Mouse (Mus musculus) heart, adult 2 months (tissue): ENCODE measurements at regions not wholly inside any gene's neighbourhood (a gene's known extent, or its start where the extent isn't known, plus 50 kb on each side); places are given as distances from the start of the nearest gene placed in this dataset.
A peak's percentile ranks its signal among the peaks of the same experiment; 100 is the strongest.
"Not testable (repeated sequence)": the region's sequence is repeated elsewhere in the genome, so short reads cannot be mapped to it uniquely, and the experiment has no call there.

ENCODE experiments used
- DNase-seq, 2 experiments: peaks; one replicate each; pipeline ENCODE4 v3.0.0; 2021
- H3K27ac ChIP-seq: fragments of 200-600 bp; 2 replicates; pipeline ENCODE4 v1.8.1; 2022
- H3K27me3 ChIP-seq: fragments of 200-500 bp; 2 replicates; pipeline ENCODE4 v1.6.1; 2012; ENCODE audit warnings: mild to moderate bottlenecking, low read length, inconsistent platforms, mixed read lengths; ENCODE audit not compliant: control insufficient read depth, insufficient read depth
- H3K36me3 ChIP-seq: fragments of 200-500 bp; 2 replicates; pipeline ENCODE4 v1.6.1; 2012; ENCODE audit warnings: low read length, inconsistent platforms; ENCODE audit not compliant: control insufficient read depth, insufficient read depth
- H3K4me1 ChIP-seq: fragments of 200-500 bp; 2 replicates; pipeline ENCODE4 v1.6.1; 2011; ENCODE audit warnings: low read length; ENCODE audit not compliant: control insufficient read depth, insufficient read depth
- H3K4me3 ChIP-seq: fragments of 200-600 bp; 2 replicates; pipeline ENCODE4 v1.8.1; 2022
- H3K79me2 ChIP-seq: fragments of 200-500 bp; replicated peaks from 2 replicates; pipeline ENCODE4 v1.6.1; 2012; ENCODE audit warnings: mild to moderate bottlenecking, inconsistent platforms, low read length, moderate library complexity, mixed read lengths; ENCODE audit not compliant: control insufficient read depth, insufficient read depth
- H3K9ac ChIP-seq: fragments of 200-500 bp; 2 replicates; pipeline ENCODE4 v1.6.1; 2012; ENCODE audit warnings: low read depth, mild to moderate bottlenecking, control low read depth, inconsistent platforms, low read length, mixed read lengths
- CTCF ChIP-seq: fragments of 200-600 bp; IDR thresholded peaks from 2 replicates; pipeline ENCODE4 v1.8.1; 2022; ENCODE audit warnings: antibody characterized with exemption, mild to moderate bottlenecking, moderate library complexity
- EP300 ChIP-seq: fragments of 200-500 bp; IDR thresholded peaks from 2 replicates; pipeline ENCODE4 v1.6.1; 2011; ENCODE audit warnings: low read depth, low read length, control low read depth; ENCODE audit not compliant: insufficient read depth
- POLR2A ChIP-seq: fragments of 200-500 bp; IDR thresholded peaks from 2 replicates; pipeline ENCODE4 v1.6.1; 2011; ENCODE audit warnings: mild to moderate bottlenecking, low read depth, low read length, control low read depth; ENCODE audit not compliant: insufficient read depth
- WGBS: fragments of 180-500 bp; shearing (Covaris S2); methylation state at CpG from one replicate; pipeline ENCODE4 v1.1.7; 2018; 5-methylcytosine and 5-hydroxymethylcytosine counted together
- intact Hi-C: fragments of 180-260 bp; cut with DNase I; formaldehyde crosslinking; loops from one replicate; pipeline ENCODE4 v1.15.1; 2025

DNA sequence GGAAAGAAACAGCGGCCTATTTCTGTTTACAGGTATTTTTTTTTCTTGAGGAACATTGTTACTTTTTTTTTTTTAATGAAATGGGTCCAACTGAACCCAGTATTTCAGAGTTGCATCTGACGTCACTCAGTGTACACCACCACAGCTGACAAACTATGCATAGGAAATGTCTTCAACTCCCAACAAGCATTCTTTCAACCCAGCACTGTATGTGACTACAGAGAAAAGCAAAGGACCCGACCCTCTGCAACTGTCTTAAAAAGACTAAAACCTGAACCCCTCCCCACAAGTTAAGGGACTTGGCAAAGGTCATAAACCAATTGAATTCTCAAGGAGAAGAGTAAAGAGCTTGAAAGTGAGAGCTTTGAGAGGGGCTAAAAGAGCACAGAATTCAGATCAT lies 270.0 kb upstream of the Ednrb start:
- no peak overlapping the region for H3K9ac ChIP-seq
- H3K79me2 ChIP-seq, result no peaks in the 10 kb centered on the region
- intact Hi-C loops, result no loop called here
- TF ChIP-seq EP300, result no peak
- no peak for TF ChIP-seq CTCF
- no peak for TF ChIP-seq POLR2A
- no peak overlapping the region for H3K4me3 ChIP-seq
- no peaks in the 10 kb centered on the region for H3K4me1 ChIP-seq
- no peak overlapping the region for H3K27ac ChIP-seq
- DNase-seq, result no peak
- H3K27me3 ChIP-seq, result no peaks in the 10 kb centered on the region
- no peaks in the 10 kb centered on the region for H3K36me3 ChIP-seq
- 63% methylated on average over 3 of the region's 3 CpGs for WGBS

GRCm38 (mm10) chr14:104113448-104113847 lies 269.2 kb upstream of the Ednrb start:
- Histone ChIP-seq H3K36me3 (no peaks in the 10 kb centered on the region), H3K79me2 (no peaks in the 10 kb centered on the region), H3K9ac (no peak overlapping the region), H3K4me1 (no peaks in the 10 kb centered on the region), H3K27ac (no peak overlapping the region), H3K27me3 (no peaks in the 10 kb centered on the region), H3K4me3 (no peak overlapping the region)
- WGBS, result 78% methylated on average over 2 of the region's 2 CpGs
- no peak for DNase-seq
- intact Hi-C loops, result no loop called here
- TF ChIP-seq POLR2A, result no peak
- TF ChIP-seq EP300, result no peak
- TF ChIP-seq CTCF, result no peak

DNA sequence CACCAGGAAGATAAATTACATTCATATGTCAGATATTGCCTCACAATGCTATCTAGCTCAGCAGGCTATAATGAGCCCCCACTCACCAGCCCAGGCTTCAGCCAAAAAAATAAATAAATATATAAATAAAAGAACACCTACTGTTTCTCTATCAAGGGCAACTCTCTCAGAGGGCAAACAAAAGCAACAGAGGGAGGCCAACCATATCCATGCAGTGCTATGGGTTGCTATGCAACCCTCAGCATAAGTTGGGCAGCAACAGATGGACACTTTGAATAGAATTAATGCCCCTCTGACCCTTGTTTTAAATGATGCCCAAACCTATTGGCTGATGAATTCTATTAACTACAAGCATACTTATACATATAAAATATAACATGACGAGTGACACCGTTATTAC lies 242.2 kb upstream of the Ednrb start:
- no peaks in the 10 kb centered on the region for H3K36me3 ChIP-seq
- H3K27me3 ChIP-seq, result no peaks in the 10 kb centered on the region
- intact Hi-C loops, result no loop called here
- no peaks in the 10 kb centered on the region for H3K4me1 ChIP-seq
- no peak for DNase-seq
- H3K79me2 ChIP-seq, result no peaks in the 10 kb centered on the region
- no peak overlapping the region for H3K4me3 ChIP-seq
- H3K27ac ChIP-seq, result no peak overlapping the region
- 89% methylated on average over 2 of the region's 2 CpGs for WGBS
- TF ChIP-seq EP300 (no peak), CTCF (no peak), POLR2A (no peak)
- no peak overlapping the region for H3K9ac ChIP-seq

- H3K9ac ChIP-seq, H3K36me3 ChIP-seq, DNase-seq, H3K4me1 ChIP-seq, H3K27ac ChIP-seq, H3K4me3 ChIP-seq, intact Hi-C loops, H3K79me2 ChIP-seq, H3K27me3 ChIP-seq: not testable (repeated sequence)
- WGBS, result 48% methylated on average over 1 of the region's 4 CpGs
These were observed 220.0 kb upstream of the Ednrb start for GRCm38 (mm10) chr14:104064199-104064598.

DNA sequence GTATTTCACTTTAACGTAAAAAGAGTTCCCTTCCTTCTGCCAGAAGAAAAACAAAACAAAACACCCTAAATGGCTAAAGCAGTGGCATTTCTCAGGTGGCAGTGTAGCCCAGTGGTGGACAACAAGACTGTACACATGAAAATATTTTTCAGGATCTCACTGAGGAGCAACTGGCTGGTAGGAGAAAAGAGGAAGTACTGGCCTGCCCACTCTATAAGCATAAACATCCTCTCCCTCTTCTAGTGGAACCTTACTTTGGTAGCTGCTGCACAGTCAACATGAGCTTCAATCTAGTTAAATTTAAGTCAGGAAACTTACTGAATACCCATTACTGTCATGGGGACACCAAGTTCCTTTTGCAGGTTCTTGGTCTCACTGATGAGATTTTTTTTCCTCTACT lies 209.5 kb upstream of the Ednrb start:
- no peaks in the 10 kb centered on the region for H3K36me3 ChIP-seq
- intact Hi-C loops, result no loop called here
- WGBS, result 72% methylated on average over 1 of the region's 1 CpGs
- no peak for TF ChIP-seq EP300
- no peak for TF ChIP-seq POLR2A
- no peak for TF ChIP-seq CTCF
- H3K27ac ChIP-seq, result no peak overlapping the region
- H3K27me3 ChIP-seq, result no peaks in the 10 kb centered on the region
- H3K4me3 ChIP-seq, result no peak overlapping the region
- no peaks in the 10 kb centered on the region for H3K4me1 ChIP-seq
- no peaks in the 10 kb centered on the region for H3K79me2 ChIP-seq
- H3K9ac ChIP-seq, result no peak overlapping the region
- no peak for DNase-seq

DNA sequence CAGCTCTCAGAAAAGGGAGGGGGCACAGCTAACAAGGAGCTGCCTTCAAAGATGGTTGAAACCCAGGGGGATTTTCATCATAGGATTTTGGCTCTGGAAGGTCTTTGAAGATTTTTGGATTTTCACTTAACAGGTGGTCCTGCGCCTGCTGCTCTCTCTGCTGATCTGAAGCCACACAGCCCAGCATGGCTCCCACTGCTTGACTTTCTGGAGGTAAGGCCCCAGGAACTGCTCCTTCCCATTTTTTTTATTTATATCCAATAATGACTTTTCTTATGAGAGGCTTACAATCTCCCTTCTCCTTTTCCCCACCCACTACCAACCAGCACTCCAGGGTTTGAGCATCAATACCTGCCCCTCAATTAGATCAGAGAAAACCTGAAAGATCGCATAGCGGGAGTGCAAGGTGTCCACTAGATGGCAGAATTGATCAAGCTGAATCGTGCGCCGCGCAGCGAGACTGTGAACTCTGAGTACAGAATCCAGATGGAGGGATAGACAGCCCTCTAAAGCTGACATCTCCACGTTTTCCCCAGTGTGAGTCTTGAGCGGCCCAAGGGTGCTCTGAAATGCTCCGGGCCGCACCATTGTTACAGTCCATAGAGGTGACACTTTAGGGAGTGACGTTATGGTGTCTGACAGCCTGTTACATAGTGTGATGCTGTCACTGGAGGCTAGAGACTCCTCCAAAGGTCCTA lies 194.6 kb upstream of the Ednrb start:
- no peak overlapping the region for H3K27ac ChIP-seq
- no peaks in the 10 kb centered on the region for H3K36me3 ChIP-seq
- TF ChIP-seq POLR2A (no peak), EP300 (peak; percentile 30; the same call in 1 of the 2 replicates), CTCF (peak; percentile 90)
- H3K79me2 ChIP-seq, result no peaks in the 10 kb centered on the region
- no peak overlapping the region for H3K4me3 ChIP-seq
- H3K27me3 ChIP-seq, result no peaks in the 10 kb centered on the region
- 10% methylated on average over 13 of the region's 13 CpGs for WGBS
- intact Hi-C loops, result loop anchor here (2.0 kb wide), 1 partner anchor 776 kb away; no protein-coding TSS in a partner anchor
- peak; percentile 18 to 36 for DNase-seq
- H3K4me1 ChIP-seq, result no peaks in the 10 kb centered on the region
- no peak overlapping the region for H3K9ac ChIP-seq
